Mouse (Mus musculus) thymus, postnatal 14 days (tissue): ENCODE results near the gene Scgb2b17.
"Not testable (repeated sequence)": the region's sequence is repeated elsewhere in the genome, so short reads cannot be mapped to it uniquely, and the experiment has no call there.

Experiments
- DNase-seq: peaks from one replicate; pipeline ENCODE4 v3.0.0; 2021

Gene Scgb2b17

DNA sequence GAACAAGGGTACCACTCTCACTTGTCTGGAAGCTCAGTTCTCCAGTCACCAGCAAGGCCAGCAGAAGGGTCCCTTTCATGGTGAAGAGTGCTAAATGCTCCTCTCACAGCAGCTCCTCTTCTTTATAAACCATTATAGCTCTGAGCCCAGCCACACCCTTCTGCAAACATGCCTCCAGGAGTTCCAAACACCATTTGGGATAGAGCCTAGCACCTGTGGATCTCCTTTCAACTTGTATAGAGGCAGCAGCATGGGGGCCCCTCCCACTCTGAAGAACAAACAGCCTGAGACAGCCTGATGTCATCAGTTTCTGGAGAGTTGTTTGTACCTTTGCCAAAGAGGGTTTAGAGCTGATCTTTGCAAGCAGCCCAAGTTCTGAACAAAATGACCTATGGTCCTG lies at the start of gene Scgb2b17:
Scgb2b17 (minus strand) TSS at position 101 of the 400 bp plus-strand sequence.
- not testable (repeated sequence) for DNase-seq

- not testable (repeated sequence) for DNase-seq
Observed at GRCm38 (mm10) chr7:33063149-33063548, 6.8 kb upstream of the Scgb2b17 start, which contains the start of gene Scgb1b17. TSS of gene Scgb1b17 (plus strand) at chr7:33063449.
